Mouse (Mus musculus) cerebellum, adult 2 months (tissue): Measurements from ENCODE around the gene 9130023H24Rik.

Experiments
- CTCF ChIP-seq: fragments of 200-500 bp; IDR thresholded peaks from 2 replicates; pipeline ENCODE4 v1.5.1; 2011; ENCODE audit warnings: low read depth, mild to moderate bottlenecking, control low read depth, low read length, moderate library complexity, borderline replicate concordance; ENCODE audit not compliant: insufficient read depth
- POLR2A ChIP-seq: fragments of 200-500 bp; IDR thresholded peaks from 2 replicates; pipeline ENCODE4 v1.6.1; 2011; ENCODE audit warnings: low read length, control low read depth, borderline replicate concordance; ENCODE audit not compliant: insufficient read depth

- no peak for TF ChIP-seq CTCF
- no peak for TF ChIP-seq POLR2A
Measured at GRCm38 (mm10) chr7:128238991-128239390, 1.2 kb upstream of the 9130023H24Rik start.
